Mouse (Mus musculus): ENCODE data around the gene Stn1.
A peak's percentile ranks its signal among the peaks of the same experiment; 100 is the strongest.

The Stn1 gene

GRCm38 (mm10) chr19:47510135-47510472, 27.2 kb downstream of the Stn1 start:
- DNase-seq (ENCODE audit: low spot score in 2 of 2) = no peak

GRCm38 (mm10) chr19:47508771-47509281, 28.5 kb downstream of the Stn1 start:
- DNase-seq (ENCODE audit: low spot score in 2 of 2) = no peak

- DNase-seq (ENCODE audit: low spot score in 2 of 2) = no peak
Observed at GRCm38 (mm10) chr19:47508191-47508590, 29.1 kb downstream of the Stn1 start.

GRCm38 (mm10) chr19:47507128-47508121, 29.9 kb downstream of the Stn1 start:
- DNase-seq (ENCODE audit: low spot score in 2 of 2) = peak; percentile 37 to 80

GRCm38 (mm10) chr19:47503625-47504024, 33.7 kb downstream of the Stn1 start:
- DNase-seq (ENCODE audit: low spot score in 2 of 2) = no peak

- no peak for DNase-seq (ENCODE audit: low spot score in 2 of 2)
Observed at GRCm38 (mm10) chr19:47502563-47502962, 34.7 kb downstream of the Stn1 start.

- DNase-seq (ENCODE audit: low spot score in 2 of 2) = no peak
Observed at GRCm38 (mm10) chr19:47500389-47501011, 36.8 kb downstream of the Stn1 start.

GRCm38 (mm10) chr19:47499841-47500240, 37.5 kb downstream of the Stn1 start:
- DNase-seq (ENCODE audit: low spot score in 2 of 2) = no peak

- DNase-seq (ENCODE audit: low spot score in 2 of 2) = no peak
Observed at GRCm38 (mm10) chr19:47498942-47499341, 38.4 kb downstream of the Stn1 start.

- DNase-seq (ENCODE audit: low spot score in 2 of 2) = no peak
Observed at GRCm38 (mm10) chr19:47497736-47498135, 39.6 kb downstream of the Stn1 start.

GRCm38 (mm10) chr19:47497313-47497712, 40.0 kb downstream of the Stn1 start:
- no peak for DNase-seq (ENCODE audit: low spot score in 2 of 2)

- DNase-seq (ENCODE audit: low spot score in 2 of 2) = no peak
Observed at GRCm38 (mm10) chr19:47493017-47493997, 44.0 kb downstream of the Stn1 start.

GRCm38 (mm10) chr19:47492422-47492821, 44.9 kb downstream of the Stn1 start:
- no peak for DNase-seq (ENCODE audit: low spot score in 2 of 2)

- no peak for DNase-seq (ENCODE audit: low spot score in 2 of 2)
Observed at GRCm38 (mm10) chr19:47491853-47492252, 45.5 kb downstream of the Stn1 start.

- DNase-seq (ENCODE audit: low spot score in 2 of 2) = no peak
Observed at GRCm38 (mm10) chr19:47489233-47489632, 48.1 kb downstream of the Stn1 start.

- no peak for DNase-seq (ENCODE audit: low spot score in 2 of 2)
Observed at GRCm38 (mm10) chr19:47488250-47488649, 49.1 kb downstream of the Stn1 start.

GRCm38 (mm10) chr19:47487572-47487971, 49.7 kb downstream of the Stn1 start:
- DNase-seq (ENCODE audit: low spot score in 2 of 2) = no peak

- DNase-seq (ENCODE audit: low spot score in 2 of 2) = no peak
Observed at GRCm38 (mm10) chr19:47485997-47486566, 51.2 kb downstream of the Stn1 start.

- DNase-seq (ENCODE audit: low spot score in 2 of 2) = peak in 1 of 2 experiments; percentile 69
Observed at GRCm38 (mm10) chr19:47484110-47484509, 53.2 kb downstream of the Stn1 start.

GRCm38 (mm10) chr19:47483346-47483745, 54.0 kb downstream of the Stn1 start:
- no peak for DNase-seq (ENCODE audit: low spot score in 2 of 2)

- DNase-seq (ENCODE audit: low spot score in 2 of 2) = no peak
Observed at GRCm38 (mm10) chr19:47473453-47473852, 63.9 kb downstream of the Stn1 start.

Measured in left cerebral cortex, adult 9 months (tissue).